Mouse (Mus musculus): ENCODE measurements around the gene Hes7.

GRCm38 (mm10) chr11:69102403-69102725 lies 17.8 kb upstream of the Hes7 start:
- TF ChIP-seq FLI1 (IDR thresholded peaks at IDR 0.05; ENCODE audit: low read length): no peak
- TF ChIP-seq GATA1 (IDR thresholded peaks at IDR 0.05; ENCODE audit: borderline replicate concordance, low read length): no peak

Data from megakaryocyte, embryonic 14.5 days (primary cell).